In genomic region chr4:44668574-44668973, GRCm38 (mm10) we compare ENCODE assay signal across 15 mouse cellular contexts. TPM values are rescaled to one million over a fixed set of nuclear protein-coding genes. Genes with fewer than 3 reads are reported as not detected.
"Had no signal": no experiment of that assay in that cellular context is flagged by ENCODE, and none has a peak within 500 bp of the region (broad histone marks: within the 10 kb centered on the region; RNA-seq: fewer than 3 reads in every experiment).

No protein-coding gene starts in this region.

- H3K4me2 ChIP-seq: lung, embryonic 14.5 days; midbrain, embryonic 11.5 days; midbrain, embryonic 13.5 days; midbrain, embryonic 15.5 days; neural tube, embryonic 12.5 days had no signal

- ATAC-seq: midbrain, embryonic 13.5 days; midbrain, embryonic 15.5 days had no signal

- H3K36me3 ChIP-seq: midbrain, embryonic 13.5 days; midbrain, embryonic 15.5 days; neural tube, embryonic 12.5 days had no signal

- H3K27ac ChIP-seq: liver, embryonic 14.5 days; midbrain, embryonic 13.5 days; midbrain, embryonic 15.5 days; neural tube, embryonic 12.5 days had no signal

- DNase-seq: lung, adult 18-20 months; lung, embryonic 14.5 days; lung, postnatal 10 days; lung, postnatal 4 days; right cerebral cortex, postnatal 14 days; thymus, adult 18-20 months; thymus, postnatal 14 days; thymus, postnatal 36 days had no signal

- H3K9ac ChIP-seq: liver, embryonic 14.5 days; lung, embryonic 14.5 days; midbrain, embryonic 13.5 days; midbrain, embryonic 15.5 days; neural tube, embryonic 12.5 days had no signal

- H3K9me3 ChIP-seq: midbrain, embryonic 15.5 days; neural tube, embryonic 12.5 days had no signal

- H3K4me3 ChIP-seq: midbrain, embryonic 13.5 days; midbrain, embryonic 15.5 days; neural tube, embryonic 12.5 days had no signal

RNA-seq across cellular contexts. Expression of gene Pax5, which starts 41.7 kb away (rescaled TPM):
- polyA plus RNA-seq: lung, embryonic 14.5 days; lung, embryonic 16.5 days; stomach, embryonic 14.5 days had no signal
